Mouse (Mus musculus) hindbrain, embryonic 13.5 days (tissue): ENCODE results near the gene Golph3l. TPM values are rescaled to one million over a fixed set of nuclear protein-coding genes. Genes with fewer than 3 reads are reported as not detected.
"Not testable (repeated sequence)": the region's sequence is repeated elsewhere in the genome, so short reads cannot be mapped to it uniquely, and the experiment has no call there.

Experiments
- ATAC-seq: fragments of 200-750 bp; cut with Nextera tagmentation; 2 replicates; pipeline ENCODE4 v1.8.0; 2017; ENCODE audit warnings: moderate TSS enrichment; ENCODE audit not compliant: low FRiP score
- H3K27ac ChIP-seq: fragments of 300-500 bp; sonication (generic); 2 replicates; pipeline ENCODE4 v1.5.1; 2015; ENCODE audit warnings: inconsistent platforms, mild to moderate bottlenecking, moderate library complexity
- H3K27me3 ChIP-seq: fragments of 300-500 bp; sonication (generic); 2 replicates; pipeline ENCODE4 v1.6.1; 2015; ENCODE audit warnings: mild to moderate bottlenecking, inconsistent platforms
- H3K36me3 ChIP-seq: fragments of 300-500 bp; sonication (generic); 2 replicates; pipeline ENCODE4 v1.6.1; 2015; ENCODE audit warnings: mild to moderate bottlenecking, inconsistent platforms
- H3K4me1 ChIP-seq: fragments of 300-500 bp; sonication (generic); replicated peaks from 2 replicates; pipeline ENCODE4 v1.6.1; 2015; ENCODE audit warnings: inconsistent platforms
- H3K4me2 ChIP-seq: fragments of 300-500 bp; sonication (generic); 2 replicates; pipeline ENCODE4 v1.6.1; 2015; ENCODE audit warnings: inconsistent platforms, mild to moderate bottlenecking, moderate library complexity
- H3K4me3 ChIP-seq: fragments of 300-500 bp; sonication (generic); 2 replicates; pipeline ENCODE4 v1.5.1; 2015; ENCODE audit warnings: mild to moderate bottlenecking, inconsistent platforms
- H3K9ac ChIP-seq: fragments of 300-500 bp; sonication (generic); 2 replicates; pipeline ENCODE4 v1.6.1; 2015; ENCODE audit warnings: mild to moderate bottlenecking, inconsistent platforms
- H3K9me3 ChIP-seq: fragments of 300-500 bp; sonication (generic); 2 replicates; pipeline ENCODE4 v1.6.1; 2016; ENCODE audit warnings: inconsistent platforms
- WGBS: fragments of 180-500 bp; shearing (Covaris S2); methylation state at CpG from one replicate; pipeline ENCODE4 v1.1.7; 2015; 5-methylcytosine and 5-hydroxymethylcytosine counted together
- polyA plus RNA-seq: library from polyadenylated mRNA; unstranded; fragments of >200 nt; fragmentation: Nextera tagmentation; extraction: Ambion mirVana; gene quantifications from 2 replicates; pipeline ENCODE4 v1.2.1, GENCODE M21; 2015

Gene Golph3l
- polyA plus RNA-seq = 30.6 and 32.6 TPM in 2 replicates

- Histone ChIP-seq H3K27me3 (no peaks in the 10 kb centered on the region), H3K9me3 (no peaks in the 10 kb centered on the region), H3K9ac (peak within 1 kb of the TSS; percentile 72), H3K4me3 (peak within 1 kb of the TSS; percentile 65), H3K4me2 (peak within 1 kb of the TSS; percentile 74), H3K36me3 (peaks cover 17% of the 10 kb centered on the region), H3K4me1 (peaks cover 9% of the 10 kb centered on the region), H3K27ac (peak within 1 kb of the TSS; percentile 79)
- ATAC-seq = peak; percentile 100
- WGBS = under 1% methylated on average over 12 of the region's 12 CpGs
These were observed at the start of gene Golph3l for GRCm38 (mm10) chr3:95588604-95589086. TSS of gene Golph3l (plus strand) at chr3:95588934.

DNA sequence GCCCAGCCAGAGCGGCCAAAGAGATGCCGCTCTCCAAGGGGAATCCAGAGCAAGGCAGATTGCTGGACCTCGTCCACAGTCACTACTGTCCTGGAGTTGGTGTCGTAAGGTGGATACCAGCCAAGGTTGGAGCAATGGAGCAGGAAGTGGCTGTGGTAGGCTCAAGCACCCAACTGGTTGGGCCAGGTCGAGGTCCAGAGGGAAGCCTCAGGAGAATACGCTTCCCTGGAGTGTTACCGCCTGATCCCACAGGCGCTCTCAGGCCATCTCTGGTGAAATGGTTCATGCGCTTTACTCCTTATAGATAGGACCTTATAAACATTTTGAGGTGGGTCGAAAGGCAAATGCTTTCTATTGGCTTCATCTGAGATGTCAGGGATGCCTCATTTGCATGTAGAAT is 49.8 kb upstream of the Golph3l start:
- 92% methylated on average over 10 of the region's 10 CpGs for WGBS
- ATAC-seq = no peak
- H3K4me1 ChIP-seq = no peaks in the 10 kb centered on the region
- no peak overlapping the region for H3K27ac ChIP-seq
- H3K9ac ChIP-seq = no peak overlapping the region
- no peaks in the 10 kb centered on the region for H3K36me3 ChIP-seq
- no peaks in the 10 kb centered on the region for H3K9me3 ChIP-seq
- no peaks in the 10 kb centered on the region for H3K27me3 ChIP-seq
- no peak overlapping the region for H3K4me2 ChIP-seq
- no peak overlapping the region for H3K4me3 ChIP-seq

- H3K36me3 ChIP-seq = no peaks in the 10 kb centered on the region
- ATAC-seq = no peak
- no peak overlapping the region for H3K9ac ChIP-seq
- H3K4me1 ChIP-seq = no peaks in the 10 kb centered on the region
- 92% methylated on average over 4 of the region's 4 CpGs for WGBS
- no peak overlapping the region for H3K27ac ChIP-seq
- no peak overlapping the region for H3K4me2 ChIP-seq
- H3K4me3 ChIP-seq = no peak overlapping the region
- H3K27me3 ChIP-seq = no peaks in the 10 kb centered on the region
- no peaks in the 10 kb centered on the region for H3K9me3 ChIP-seq
These were observed 48.9 kb upstream of the Golph3l start for GRCm38 (mm10) chr3:95539837-95540236.

- H3K4me1 ChIP-seq, H3K4me2 ChIP-seq, ATAC-seq, H3K9me3 ChIP-seq, H3K27me3 ChIP-seq, H3K27ac ChIP-seq, H3K9ac ChIP-seq, H3K36me3 ChIP-seq, H3K4me3 ChIP-seq: not testable (repeated sequence)
- 97% methylated on average over 2 of the region's 2 CpGs for WGBS
These were observed 47.5 kb upstream of the Golph3l start for GRCm38 (mm10) chr3:95541186-95541585.

DNA sequence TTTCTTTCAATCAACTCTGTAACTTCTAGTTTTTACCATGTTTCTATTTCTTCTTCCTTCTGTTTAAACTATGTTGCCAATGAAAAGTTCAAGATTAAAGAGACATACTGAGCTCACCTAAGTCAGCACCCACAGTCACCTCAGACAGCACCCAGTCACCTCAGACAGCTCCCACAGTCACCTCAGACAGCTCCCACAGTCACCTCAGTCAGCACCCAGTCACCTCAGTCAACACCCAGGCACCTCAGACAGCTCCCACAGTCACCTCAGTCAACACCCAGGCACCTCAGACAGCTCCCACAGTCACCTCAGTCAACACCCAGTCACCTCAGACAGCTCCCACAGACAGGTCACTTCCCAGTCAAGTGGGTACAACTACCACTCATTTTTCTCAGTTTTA is 46.6 kb upstream of the Golph3l start:
- no peak overlapping the region for H3K4me2 ChIP-seq
- H3K27me3 ChIP-seq = no peaks in the 10 kb centered on the region
- no peak for ATAC-seq
- no peaks in the 10 kb centered on the region for H3K4me1 ChIP-seq
- no peak overlapping the region for H3K27ac ChIP-seq
- no peaks in the 10 kb centered on the region for H3K9me3 ChIP-seq
- no peak overlapping the region for H3K9ac ChIP-seq
- no peaks in the 10 kb centered on the region for H3K36me3 ChIP-seq
- H3K4me3 ChIP-seq = no peak overlapping the region

- H3K27ac ChIP-seq = no peak overlapping the region
- no peak overlapping the region for H3K9ac ChIP-seq
- no peak overlapping the region for H3K4me2 ChIP-seq
- WGBS = 77% methylated on average over 7 of the region's 7 CpGs
- H3K9me3 ChIP-seq = no peaks in the 10 kb centered on the region
- H3K4me3 ChIP-seq = no peak overlapping the region
- no peak for ATAC-seq
- H3K27me3 ChIP-seq = no peaks in the 10 kb centered on the region
- no peaks in the 10 kb centered on the region for H3K36me3 ChIP-seq
- no peaks in the 10 kb centered on the region for H3K4me1 ChIP-seq
These were observed 45.8 kb upstream of the Golph3l start for GRCm38 (mm10) chr3:95542981-95543380.

DNA sequence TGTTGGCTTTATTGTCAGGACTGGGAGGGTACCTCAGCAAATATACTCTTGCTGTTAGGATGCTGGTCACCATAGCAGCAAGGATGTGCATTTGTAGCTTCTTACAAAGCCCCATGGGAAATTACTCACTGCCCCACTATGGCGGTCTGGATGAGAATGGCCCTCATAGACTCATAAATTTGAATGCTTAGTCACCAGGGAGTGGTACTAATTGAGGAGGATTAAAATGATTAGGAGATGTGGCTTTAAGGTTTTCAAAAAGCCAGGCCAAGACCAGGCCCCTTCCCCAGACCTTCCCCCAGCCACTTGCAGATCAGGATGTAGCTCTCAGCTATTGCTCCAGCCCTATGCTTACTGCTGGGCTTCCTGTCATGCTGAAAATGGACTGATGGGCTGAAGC is 38.6 kb upstream of the Golph3l start:
- WGBS = 72% methylated on average over 1 of the region's 1 CpGs

DNA sequence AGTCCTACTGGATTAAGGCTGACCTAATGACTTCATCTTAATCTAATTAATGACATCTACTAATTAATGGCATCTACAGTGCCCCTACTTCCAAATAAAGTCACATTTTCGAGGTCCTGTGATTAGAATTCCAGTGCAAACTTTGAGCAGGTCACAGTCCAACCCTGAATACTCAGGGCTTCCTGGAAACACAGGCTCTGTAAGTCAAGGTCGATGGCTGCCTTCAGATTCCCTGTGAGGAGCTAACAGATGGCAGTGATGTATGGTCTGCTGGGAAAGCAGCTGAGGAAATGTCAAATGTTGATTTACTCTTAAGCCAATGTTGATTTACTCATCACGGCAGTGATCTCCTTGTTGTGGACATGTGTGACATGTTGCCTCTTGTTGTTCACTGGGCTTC is 34.7 kb upstream of the Golph3l start:
- no peak for ATAC-seq
- Histone ChIP-seq H3K9ac (no peak overlapping the region), H3K4me2 (no peak overlapping the region), H3K36me3 (no peaks in the 10 kb centered on the region), H3K4me3 (no peak overlapping the region), H3K9me3 (no peaks in the 10 kb centered on the region), H3K4me1 (no peaks in the 10 kb centered on the region), H3K27ac (no peak overlapping the region), H3K27me3 (no peaks in the 10 kb centered on the region)
- WGBS = 64% methylated on average over 3 of the region's 3 CpGs

More for the DNA sequence above, 38.6 kb upstream of the Golph3l start:
- H3K9ac ChIP-seq = no peak overlapping the region
- no peaks in the 10 kb centered on the region for H3K9me3 ChIP-seq
- H3K27ac ChIP-seq = no peak overlapping the region
- no peaks in the 10 kb centered on the region for H3K4me1 ChIP-seq
- H3K36me3 ChIP-seq = no peaks in the 10 kb centered on the region
- ATAC-seq = no peak
- no peak overlapping the region for H3K4me2 ChIP-seq
- no peak overlapping the region for H3K4me3 ChIP-seq
- H3K27me3 ChIP-seq = no peaks in the 10 kb centered on the region

DNA sequence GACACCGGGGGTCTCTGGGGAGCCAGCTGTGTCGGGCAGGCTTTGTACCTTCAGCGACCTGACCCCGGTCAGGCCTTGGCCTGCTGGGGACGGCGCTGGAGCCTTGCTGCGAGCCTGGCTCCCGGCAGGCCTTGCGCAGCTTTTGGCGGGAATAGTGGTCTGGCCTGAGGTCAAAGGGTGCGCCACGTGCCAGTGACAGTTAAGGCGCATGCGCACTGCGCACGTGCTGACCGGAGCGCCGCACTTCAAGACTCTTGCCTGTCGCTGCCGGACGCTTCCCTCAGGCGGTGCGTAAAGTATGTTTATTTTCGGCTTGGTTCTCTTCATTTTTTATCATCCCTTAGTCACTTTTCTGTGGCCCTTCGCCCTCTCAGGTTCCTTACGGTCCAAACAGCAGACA is 29.3 kb upstream of the Golph3l start, which contains the start of gene Hormad1:
Gene Hormad1 (plus strand): TSS at position 241 of the 400 bp plus-strand sequence.
- ATAC-seq = no peak

DNA sequence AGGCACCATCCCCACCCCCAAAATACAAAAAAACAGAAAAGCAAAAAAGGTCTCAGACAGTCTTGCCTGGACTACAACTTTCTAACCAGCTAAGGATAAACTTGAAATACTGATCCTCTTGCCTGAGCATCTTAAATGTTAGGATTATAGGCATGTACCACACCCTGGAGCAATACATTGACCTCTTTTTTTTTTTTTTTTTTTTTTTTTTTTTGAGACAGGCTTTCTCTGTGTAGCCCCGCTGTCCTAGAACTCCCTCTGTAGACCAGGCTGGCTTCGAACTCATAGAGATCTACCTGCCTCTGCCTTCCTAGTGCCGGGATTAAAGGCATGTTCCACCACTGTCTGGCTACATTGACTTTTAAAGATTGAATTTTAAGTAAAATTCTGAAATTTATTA is 28.0 kb upstream of the Golph3l start:
- Histone ChIP-seq H3K27ac (no peak overlapping the region), H3K9ac (no peak overlapping the region), H3K9me3 (no peaks in the 10 kb centered on the region), H3K36me3 (no peaks in the 10 kb centered on the region), H3K4me2 (no peak overlapping the region), H3K4me1 (no peaks in the 10 kb centered on the region), H3K27me3 (no peaks in the 10 kb centered on the region), H3K4me3 (no peak overlapping the region)
- ATAC-seq = no peak
- WGBS = 94% methylated on average over 3 of the region's 3 CpGs

More for the DNA sequence above, 29.3 kb upstream of the Golph3l start, which contains the start of gene Hormad1:
- Histone ChIP-seq H3K27ac (no peak within 1 kb of the TSS), H3K4me2 (no peak within 1 kb of the TSS), H3K36me3 (no peaks in the 10 kb centered on the region), H3K4me3 (no peak within 1 kb of the TSS), H3K9ac (no peak within 1 kb of the TSS), H3K9me3 (no peaks in the 10 kb centered on the region), H3K27me3 (no peaks in the 10 kb centered on the region), H3K4me1 (no peaks in the 10 kb centered on the region)
- WGBS = 91% methylated on average over 27 of the region's 27 CpGs

- Histone ChIP-seq H3K27me3 (no peaks in the 10 kb centered on the region), H3K9me3 (no peaks in the 10 kb centered on the region), H3K27ac (no peak overlapping the region), H3K4me2 (no peak overlapping the region), H3K9ac (no peak overlapping the region), H3K4me1 (no peaks in the 10 kb centered on the region), H3K36me3 (no peaks in the 10 kb centered on the region), H3K4me3 (no peak overlapping the region)
- WGBS = 76% methylated on average over 2 of the region's 2 CpGs
- ATAC-seq = no peak
These were observed 26.9 kb upstream of the Golph3l start for GRCm38 (mm10) chr3:95561826-95562225.

- H3K4me3 ChIP-seq = no peak overlapping the region
- H3K4me1 ChIP-seq = no peaks in the 10 kb centered on the region
- no peaks in the 10 kb centered on the region for H3K36me3 ChIP-seq
- no peaks in the 10 kb centered on the region for H3K27me3 ChIP-seq
- H3K27ac ChIP-seq = no peak overlapping the region
- no peaks in the 10 kb centered on the region for H3K9me3 ChIP-seq
- H3K9ac ChIP-seq = no peak overlapping the region
- no peak for ATAC-seq
- WGBS = 91% methylated on average over 3 of the region's 3 CpGs
- H3K4me2 ChIP-seq = no peak overlapping the region
These were observed 19.1 kb upstream of the Golph3l start for GRCm38 (mm10) chr3:95569585-95569984.

DNA sequence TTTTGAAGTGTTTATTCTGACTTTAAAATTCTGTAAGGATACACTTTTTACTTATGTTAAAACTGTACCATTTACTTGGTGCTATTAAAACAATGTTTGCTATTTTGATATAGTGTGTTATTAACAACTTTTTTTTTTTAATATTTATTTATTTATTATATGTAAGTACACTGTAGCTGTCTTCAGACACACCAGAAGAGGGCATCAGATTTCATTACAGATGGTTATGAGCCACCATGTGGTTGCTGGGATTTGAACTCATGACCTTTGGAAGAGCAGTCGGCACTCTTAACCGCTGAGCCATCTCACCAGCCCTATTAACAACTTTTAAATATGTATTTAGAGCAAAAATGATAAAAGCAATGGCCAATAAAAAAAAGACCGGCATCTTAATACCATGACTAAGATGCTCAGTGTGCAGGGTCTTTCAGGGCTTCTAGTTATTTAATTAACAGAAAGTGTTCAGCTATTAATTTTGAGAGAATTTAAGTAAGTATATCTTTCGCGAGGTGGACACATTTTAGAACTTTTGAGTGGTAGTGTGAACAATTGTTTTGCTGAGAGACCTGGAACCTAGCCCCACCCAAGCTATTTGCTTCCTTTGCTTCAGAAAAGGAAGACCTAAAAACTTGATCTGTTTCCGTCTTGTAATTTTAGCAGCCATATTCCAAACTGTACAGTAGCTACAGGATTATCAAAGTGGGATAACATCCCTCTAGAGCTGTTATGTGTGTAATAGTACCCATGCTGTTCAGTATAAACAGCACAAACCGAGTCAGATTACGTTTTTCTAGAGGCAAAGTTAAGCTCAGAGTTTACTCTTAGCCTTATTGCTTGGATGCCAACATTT is 755 bp upstream of the Golph3l start:
- Histone ChIP-seq H3K36me3 (peaks cover 12% of the 10 kb centered on the region), H3K9me3 (no peaks in the 10 kb centered on the region), H3K4me2 (peak overlapping the region; percentile 62), H3K9ac (no peak overlapping the region), H3K27me3 (no peaks in the 10 kb centered on the region), H3K27ac (peak overlapping the region; percentile 67), H3K4me1 (peaks cover 9% of the 10 kb centered on the region), H3K4me3 (peak overlapping the region; percentile 65)
- 50% methylated on average over 8 of the region's 8 CpGs for WGBS
- ATAC-seq = no peak
